Mouse (Mus musculus): ENCODE measurements at regions not wholly inside any gene's neighbourhood (a gene's known extent, or its start where the extent isn't known, plus 50 kb on each side); places are given as distances from the start of the nearest gene placed in this dataset.

GRCm38 (mm10) chr1:177573017-177573725 is 131.0 kb downstream of the Zbtb18 start:
- TF ChIP-seq FLI1 (IDR thresholded peaks at IDR 0.05; ENCODE audit: low read length) (no peak), GATA1 (IDR thresholded peaks at IDR 0.05; ENCODE audit: borderline replicate concordance, low read length) (no peak)

Data from megakaryocyte, embryonic 14.5 days (primary cell).